Mouse (Mus musculus) heart, postnatal 4 days (tissue): ENCODE results near the gene Siglecf. TPM values are rescaled to one million over a fixed set of nuclear protein-coding genes. Genes with fewer than 3 reads are reported as not detected.

ENCODE experiments used
- DNase-seq: peaks from one replicate; pipeline ENCODE4 v3.0.0; 2021
- total RNA-seq, 2 experiments: library from RNA; stranded (reverse); gene quantifications; 2 replicates each; pipeline ENCODE4 v1.2.3; 2021

The Siglecf gene
- total RNA-seq, 2 experiments from 2014 or later = 0.10 TPM; not detected in 1

DNA sequence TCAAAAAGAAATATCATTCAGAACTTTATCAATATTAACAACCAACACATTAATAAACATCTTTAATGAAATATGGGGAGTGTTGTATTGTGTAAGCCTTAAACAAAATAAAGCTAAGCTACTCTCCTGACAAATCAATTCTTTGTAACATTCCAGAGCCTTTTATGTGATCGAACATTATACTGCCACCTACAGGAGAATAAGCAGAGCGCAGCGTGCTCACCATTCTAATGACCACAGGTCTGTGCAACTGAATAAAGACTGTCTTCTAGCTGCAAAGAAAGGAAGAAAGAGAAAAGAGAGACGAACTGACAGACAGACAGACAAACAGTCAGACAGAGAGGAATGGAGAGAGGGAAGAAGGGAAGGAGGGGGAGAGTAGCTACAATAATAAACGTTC lies 27.1 kb downstream of the Siglecf start:
- DNase-seq = peak; percentile 42

- DNase-seq = no peak
Measured at GRCm38 (mm10) chr7:43392349-43393121, 41.4 kb downstream of the Siglecf start.

DNA sequence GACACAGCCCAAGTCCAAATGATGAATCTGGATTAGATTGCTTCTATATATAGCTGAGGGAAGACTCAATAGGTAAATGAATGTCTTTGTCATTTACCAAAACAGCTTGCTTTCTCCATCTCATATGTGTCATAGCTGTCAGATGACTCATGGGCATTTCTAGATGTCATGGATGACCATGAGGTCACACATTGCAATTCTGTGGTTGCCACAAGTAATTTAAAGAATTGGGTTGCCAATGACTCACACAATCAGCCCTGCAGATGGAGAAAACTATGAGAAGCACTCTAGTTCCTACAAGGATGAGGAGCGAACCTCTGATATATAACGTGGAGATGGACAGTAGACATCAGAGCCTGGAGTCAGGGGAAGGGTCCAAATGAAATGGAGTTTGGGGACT lies 48.4 kb downstream of the Siglecf start:
- DNase-seq = no peak

- DNase-seq = no peak
Measured at GRCm38 (mm10) chr7:43402718-43403117, 51.6 kb downstream of the Siglecf start.

DNA sequence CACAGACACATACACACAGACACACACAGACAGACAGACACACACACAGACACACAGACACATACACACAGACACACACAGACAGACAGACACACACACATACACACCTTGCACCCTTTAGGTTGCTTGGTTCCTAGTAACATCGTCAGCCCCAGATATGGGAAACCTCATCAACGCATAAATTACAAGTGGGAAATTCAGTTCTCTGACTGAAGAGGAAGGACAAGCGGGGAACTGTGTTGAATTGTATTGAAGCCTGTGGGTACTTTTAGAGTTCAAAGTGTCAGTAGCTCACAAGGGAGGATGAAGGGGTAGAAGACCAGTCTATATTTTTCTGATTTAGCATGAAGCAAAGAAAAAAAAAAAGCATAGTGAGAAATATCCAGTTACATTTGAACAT lies 56.4 kb downstream of the Siglecf start:
- DNase-seq = no peak

DNA sequence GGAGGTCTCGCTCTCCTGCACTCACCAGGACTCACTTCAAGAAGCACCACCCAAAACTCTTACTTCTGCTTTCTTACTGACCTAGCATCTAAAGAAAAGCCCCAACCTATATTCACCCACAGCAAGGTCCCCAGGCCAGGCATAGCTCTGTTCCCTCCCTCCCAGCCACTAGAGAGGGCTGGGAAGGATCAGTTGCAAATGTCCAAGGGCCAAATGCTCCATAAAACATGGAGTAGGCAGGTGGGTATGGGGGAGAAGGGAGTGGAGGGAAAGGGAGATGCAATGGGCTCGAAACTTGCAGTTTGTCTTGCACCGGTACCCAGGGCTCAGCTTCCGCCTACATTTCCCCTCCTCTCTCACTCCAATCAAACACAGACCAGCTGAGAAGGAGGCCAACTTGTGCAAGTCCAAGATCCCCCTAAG lies 57.0 kb downstream of the Siglecf start, which contains the start of gene Siglecg:
Siglecg (plus strand) TSS at position 74 of the 423 bp plus-strand sequence.
- no peak for DNase-seq

- DNase-seq = no peak
Measured at GRCm38 (mm10) chr7:43409084-43409483, 57.9 kb downstream of the Siglecf start.

Other genes with a start within 250 kb of the Siglecf start
- not detected for gene Zfp936, start 237.1 kb upstream of the Siglecf start, total RNA-seq
- 10 to 100 TPM; 13.9 to 15.3 TPM for gene Zfp715, start 38.0 kb upstream of the Siglecf start, total RNA-seq
- under 1 TPM; 0.09 to 0.55 TPM for gene Siglecg, start 56.9 kb downstream of the Siglecf start, total RNA-seq
- gene Lim2, start 76.3 kb downstream of the Siglecf start, total RNA-seq = not detected
- gene Nkg7, start 85.7 kb downstream of the Siglecf start, total RNA-seq = not detected
- not detected for gene Cldnd2, start 89.4 kb downstream of the Siglecf start, total RNA-seq
- 100 to 1,000 TPM; 882 to 955 TPM for gene Etfb, start 92.7 kb downstream of the Siglecf start, total RNA-seq
- 1 to 10 TPM; 2.9 to 3.0 TPM for gene Gm45233, start 92.8 kb downstream of the Siglecf start, total RNA-seq
- gene Vsig10l, start 111.8 kb downstream of the Siglecf start, total RNA-seq = 1 to 10 TPM; 4.1 to 6.3 TPM
- under 1 TPM; 0.29 TPM for gene Iglon5, start 138.7 kb downstream of the Siglecf start, total RNA-seq
- not detected for gene 4931406B18Rik, start 154.6 kb downstream of the Siglecf start, total RNA-seq
- gene Cd33, start 193.1 kb downstream of the Siglecf start, total RNA-seq = 1 to 10 TPM; 1.7 to 2.1 TPM
- gene Zfp658, start 210.9 kb downstream of the Siglecf start, total RNA-seq = 1 to 10 TPM; 1.0 to 1.1 TPM
- 1 to 10 TPM; 9.4 to 10.0 TPM for gene Zfp719, start 228.3 kb downstream of the Siglecf start, total RNA-seq